Mouse (Mus musculus): ENCODE data around the gene Trim12c.
"Not testable (repeated sequence)": the region's sequence is repeated elsewhere in the genome, so short reads cannot be mapped to it uniquely, and the experiment has no call there.

Gene Trim12c

DNA sequence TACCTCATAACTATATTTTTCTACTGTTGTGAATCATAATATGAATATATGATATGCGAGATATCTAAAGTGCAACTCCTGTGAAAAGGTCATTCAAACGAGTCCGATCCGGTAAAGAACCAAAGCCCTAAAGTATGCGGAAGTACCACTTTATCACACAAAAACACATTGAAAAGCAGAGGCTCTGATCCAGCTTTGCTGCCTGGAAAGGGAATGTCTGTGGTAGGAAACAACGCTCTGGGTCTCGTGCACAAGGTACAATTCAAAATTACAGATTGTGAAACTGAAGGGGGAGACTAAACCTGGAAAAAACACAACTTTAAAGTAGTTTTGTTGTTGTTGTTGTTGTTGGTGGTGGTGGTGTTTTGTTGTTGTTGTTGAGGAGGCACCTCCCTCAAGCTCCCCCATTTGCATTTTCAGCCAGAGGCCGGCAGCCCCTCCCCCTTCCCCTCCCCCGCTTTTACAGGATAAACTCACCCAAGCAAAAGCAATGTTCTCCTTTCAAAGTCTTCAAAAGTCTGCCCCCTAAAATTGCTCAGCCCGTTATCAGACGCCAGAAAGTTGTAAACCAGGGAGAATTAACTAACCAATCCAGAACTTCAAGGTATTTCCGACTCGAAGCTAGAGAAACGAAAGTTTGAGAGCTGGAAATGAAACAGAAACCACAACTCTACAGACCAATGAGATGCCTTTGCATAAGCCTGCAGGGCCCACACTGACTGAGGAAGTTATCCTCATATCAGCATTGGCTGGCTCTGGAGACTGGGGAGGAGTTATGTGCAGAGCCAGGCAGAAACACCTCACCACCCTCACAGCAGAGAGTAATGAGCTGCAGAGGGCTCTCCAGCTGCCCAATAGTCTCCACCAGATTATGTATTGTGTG, at the start of gene Trim12c:
Gene Trim12c (minus strand): TSS at position 646 of the 883 bp plus-strand sequence.
- DNase-seq (ENCODE audit: low spot score), result peak; percentile 71

DNA sequence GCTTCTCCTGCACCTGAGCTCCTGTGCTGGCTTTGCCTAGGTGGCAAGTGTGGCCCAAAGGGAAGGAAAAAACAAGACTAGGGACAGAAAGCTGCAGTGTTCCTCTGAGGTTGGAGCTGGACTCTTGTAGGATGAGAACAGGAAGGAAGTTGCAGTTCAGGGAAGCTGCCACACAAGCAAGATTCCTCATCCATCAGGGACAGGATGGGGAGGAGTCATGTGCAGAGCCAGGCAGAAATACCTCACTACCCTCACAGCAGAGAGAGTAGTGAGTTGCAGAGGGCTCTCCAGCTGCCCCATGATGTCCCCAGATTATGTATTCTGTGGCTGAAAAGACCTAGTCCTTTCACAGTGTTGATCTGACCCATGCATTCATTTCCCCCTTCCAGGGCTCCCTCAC, 48.0 kb upstream of the Trim12c start:
- DNase-seq (ENCODE audit: low spot score), result no peak

DNA sequence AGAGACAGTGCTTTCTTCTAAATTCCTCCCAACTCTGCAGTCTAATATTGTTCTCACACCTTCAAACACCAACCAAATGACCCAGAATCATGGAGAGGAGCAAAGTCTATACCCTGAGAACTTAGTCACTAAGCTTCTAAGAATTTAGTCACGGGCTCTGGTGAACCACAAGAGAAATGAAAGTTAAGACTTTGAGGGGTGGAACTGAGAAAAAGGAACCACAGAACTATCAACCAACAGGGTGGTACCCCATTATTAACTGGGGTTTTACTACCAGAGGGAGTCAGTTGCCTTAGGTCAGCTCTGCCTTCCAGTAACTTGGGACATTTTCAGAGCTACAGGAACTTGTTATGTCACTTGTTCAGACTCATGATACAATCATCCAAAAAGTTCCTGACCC, 47.5 kb upstream of the Trim12c start, which contains the start of gene Trim30c:
Gene Trim30c (minus strand): TSS at position 140 of the 400 bp plus-strand sequence.
- no peak for DNase-seq (ENCODE audit: low spot score)

- no peak for DNase-seq (ENCODE audit: low spot score)
These were observed 45.3 kb upstream of the Trim12c start for GRCm38 (mm10) chr7:104398492-104398891.

GRCm38 (mm10) chr7:104369736-104370414, 16.7 kb upstream of the Trim12c start, which contains the start of gene Trim30b:
Gene Trim30b, minus strand, starts transcription at chr7:104369884.
- DNase-seq (ENCODE audit: low spot score), result no peak

DNA sequence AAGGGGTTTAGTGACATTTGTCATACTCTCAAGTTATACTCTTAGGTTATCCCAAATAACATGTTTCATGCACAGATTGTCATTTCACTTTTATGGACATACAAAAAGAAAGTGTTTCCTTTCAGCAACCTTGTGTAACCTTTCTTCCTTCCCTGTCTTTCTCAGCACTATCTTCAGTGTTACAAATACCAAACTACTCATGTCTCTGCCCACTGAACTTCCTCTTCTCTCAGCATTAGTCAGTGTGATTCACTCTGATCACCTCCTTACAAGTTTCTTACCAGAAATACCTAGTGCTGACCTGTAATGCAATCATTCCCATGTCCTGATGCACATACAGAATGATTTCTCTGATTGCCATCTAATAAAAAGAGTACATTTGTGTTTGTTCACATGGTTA, 13.2 kb upstream of the Trim12c start:
- DNase-seq (ENCODE audit: low spot score), result no peak

DNA sequence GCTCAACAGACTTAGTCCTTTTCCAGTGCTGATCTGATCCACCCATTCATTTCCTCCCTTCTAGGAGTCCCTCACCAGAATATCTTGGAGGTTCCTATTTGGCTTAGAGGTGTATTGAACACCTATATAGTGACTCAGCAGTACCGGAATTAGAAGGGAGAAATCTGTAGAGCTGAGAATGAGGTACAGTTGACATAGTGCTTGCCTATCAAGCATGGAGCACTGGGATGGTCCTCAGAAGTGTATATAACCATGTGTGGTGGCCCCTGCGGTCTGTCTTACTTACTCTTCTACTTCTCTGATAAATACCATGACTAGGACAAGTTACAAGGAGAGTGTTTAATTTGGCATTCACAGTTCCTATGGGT, 422 bp upstream of the Trim12c start:
- no peak for DNase-seq (ENCODE audit: low spot score)

- DNase-seq (ENCODE audit: low spot score), result not testable (repeated sequence)
These were observed 5.1 kb downstream of the Trim12c start for GRCm38 (mm10) chr7:104348043-104348442.

- not testable (repeated sequence) for DNase-seq (ENCODE audit: low spot score)
These were observed 12.4 kb downstream of the Trim12c start for GRCm38 (mm10) chr7:104340744-104341143.

DNA sequence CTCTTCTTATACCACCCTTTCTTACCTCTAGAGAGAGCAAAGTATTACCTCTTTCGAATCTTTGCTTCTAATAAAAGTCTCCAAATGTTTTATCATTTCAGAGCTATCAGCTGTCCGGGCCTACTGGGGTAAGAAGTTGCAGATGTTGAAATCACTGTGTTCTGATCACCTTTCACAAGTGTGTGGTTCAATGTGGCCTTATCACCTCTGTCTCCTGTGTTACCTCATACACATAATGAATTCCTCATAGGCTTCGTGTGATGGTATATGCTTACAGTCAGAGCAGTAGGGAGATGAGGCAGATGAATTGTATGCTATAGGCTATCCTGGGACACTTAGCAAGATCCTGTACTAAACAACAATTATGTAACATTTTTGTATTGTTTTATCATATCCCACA, 17.6 kb downstream of the Trim12c start:
- not testable (repeated sequence) for DNase-seq (ENCODE audit: low spot score)

DNA sequence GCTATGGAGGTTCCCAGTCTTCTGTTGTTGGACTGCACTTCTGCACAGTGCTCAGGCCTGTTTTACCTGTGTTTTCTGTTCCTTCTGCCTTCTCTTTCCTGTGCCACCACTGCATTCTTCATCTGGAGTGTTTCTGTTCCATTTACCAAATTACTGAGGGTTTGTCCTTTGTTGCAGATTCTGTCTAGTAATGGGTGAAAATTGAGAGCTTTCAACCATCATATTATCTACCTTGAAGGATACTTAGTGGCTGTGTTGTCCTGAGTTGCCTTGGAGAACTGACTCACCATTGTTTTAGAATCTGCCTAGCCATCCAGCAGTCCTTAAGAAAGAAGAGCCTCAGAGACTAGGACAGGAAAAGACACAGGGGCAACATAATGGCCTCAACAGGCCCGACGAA, 24.0 kb downstream of the Trim12c start, which contains the start of gene Trim34b:
Gene Trim34b (plus strand): TSS at position 301 of the 400 bp plus-strand sequence.
- DNase-seq (ENCODE audit: low spot score), result not testable (repeated sequence)

- DNase-seq (ENCODE audit: low spot score), result no peak
These were observed 31.1 kb downstream of the Trim12c start for GRCm38 (mm10) chr7:104322028-104322427.

DNA sequence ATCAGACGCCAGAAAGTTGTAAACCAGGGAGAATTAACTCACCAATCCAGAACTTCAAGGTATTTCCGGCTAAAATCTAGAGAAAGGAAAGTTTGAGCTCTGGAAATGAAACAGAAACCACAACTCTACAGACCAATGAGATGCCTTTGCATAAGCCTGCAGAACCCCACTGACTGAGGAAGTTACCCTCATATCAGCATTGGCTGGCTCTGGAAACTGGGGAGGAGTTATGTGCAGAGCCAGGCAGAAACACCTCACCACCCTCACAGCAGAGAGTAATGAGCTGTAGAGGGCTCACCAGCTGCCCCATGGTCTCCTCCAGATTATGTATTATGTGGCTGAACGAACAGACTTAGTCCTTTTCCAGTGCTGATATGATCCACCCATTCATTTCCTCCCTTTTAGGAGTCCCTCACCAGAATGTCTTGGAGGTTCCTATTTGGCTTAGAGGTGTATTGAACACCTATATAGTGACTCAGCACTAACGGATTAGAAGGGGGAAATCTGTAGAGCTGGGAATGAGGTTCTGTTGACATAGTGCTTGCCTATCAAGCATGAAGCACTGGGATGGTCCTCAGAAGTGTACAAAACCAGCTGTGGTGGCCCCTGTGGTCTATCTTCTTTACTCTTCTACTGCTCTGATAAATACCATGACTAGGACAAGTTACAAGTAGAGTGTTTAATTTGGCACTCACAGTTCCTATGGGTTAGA, 37.6 kb downstream of the Trim12c start, which contains the start of gene Trim12a:
Gene Trim12a (minus strand): TSS at position 98 of the 712 bp plus-strand sequence.
- DNase-seq (ENCODE audit: low spot score), result not testable (repeated sequence)

- DNase-seq (ENCODE audit: low spot score), result no peak
These were observed 38.3 kb downstream of the Trim12c start for GRCm38 (mm10) chr7:104314796-104315353.

- no peak for DNase-seq (ENCODE audit: low spot score)
These were observed 61.3 kb downstream of the Trim12c start for GRCm38 (mm10) chr7:104291638-104292400.

DNA sequence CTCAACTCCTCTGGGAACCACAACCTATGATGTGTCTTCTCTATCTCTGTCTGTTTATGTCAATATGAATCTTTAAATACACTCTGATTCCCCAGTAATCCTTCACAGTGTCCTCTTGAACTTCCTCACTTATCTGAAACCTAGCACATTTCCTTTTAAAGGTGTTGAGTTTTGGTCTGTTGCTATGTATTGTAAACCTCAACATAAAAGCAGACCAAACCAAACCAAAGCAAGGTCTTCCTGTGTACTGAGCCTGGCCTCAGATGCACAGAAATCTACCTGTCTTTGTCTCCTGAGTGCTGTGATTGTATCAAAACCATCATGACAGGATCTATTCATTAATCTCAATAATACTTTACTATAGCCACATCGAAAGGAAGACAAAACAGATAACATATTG, 62.5 kb downstream of the Trim12c start:
- DNase-seq (ENCODE audit: low spot score), result no peak

Data from ovary, adult 18-20 months (tissue).